Mouse (Mus musculus) T-helper 1 cell (primary cell): ENCODE results near the gene Adamts17.

Source experiments
- in situ Hi-C: fragments of 300-600 bp; cut with MboI, MseI; formaldehyde crosslinking; loops from one replicate; pipeline ENCODE4 v1.15.1; 2025; ENCODE audit warnings: high pct_unique_total_duplicates

Adamts17 gene

GRCm38 (mm10) chr7:67065631-67066030, 226.1 kb downstream of the Adamts17 start:
- in situ Hi-C loops: no loop called here

- in situ Hi-C loops: no loop called here
Measured at GRCm38 (mm10) chr7:67072015-67072685, 232.6 kb downstream of the Adamts17 start.

GRCm38 (mm10) chr7:67082751-67083150, 243.2 kb downstream of the Adamts17 start:
- in situ Hi-C loops: no loop called here

GRCm38 (mm10) chr7:67087759-67088158, 248.2 kb downstream of the Adamts17 start:
- in situ Hi-C loops: no loop called here

- in situ Hi-C loops: no loop called here
Measured at GRCm38 (mm10) chr7:67097096-67097495, 257.6 kb downstream of the Adamts17 start.

- in situ Hi-C loops: no loop called here
Measured at GRCm38 (mm10) chr7:67101418-67101973, 262.0 kb downstream of the Adamts17 start.

- in situ Hi-C loops: no loop called here
Measured at GRCm38 (mm10) chr7:67110551-67111159, 271.1 kb downstream of the Adamts17 start.

- in situ Hi-C loops: no loop called here
Measured at GRCm38 (mm10) chr7:67112495-67113216, 273.1 kb downstream of the Adamts17 start.

GRCm38 (mm10) chr7:67114056-67114455, 274.5 kb downstream of the Adamts17 start:
- in situ Hi-C loops: no loop called here

GRCm38 (mm10) chr7:67115056-67115455, 275.5 kb downstream of the Adamts17 start:
- in situ Hi-C loops: no loop called here

GRCm38 (mm10) chr7:67135140-67135539, 295.6 kb downstream of the Adamts17 start:
- in situ Hi-C loops: loop anchor here (25.0 kb wide), 1 partner anchor 1623 kb away; no protein-coding TSS in a partner anchor

GRCm38 (mm10) chr7:67142347-67143015, 302.9 kb downstream of the Adamts17 start:
- in situ Hi-C loops: loop anchor here (25.0 kb wide), 1 partner anchor 1630 kb away; no protein-coding TSS in a partner anchor

- in situ Hi-C loops: loop anchor here (25.0 kb wide), 1 partner anchor 1633 kb away; no protein-coding TSS in a partner anchor
Measured at GRCm38 (mm10) chr7:67145748-67146147, 306.2 kb downstream of the Adamts17 start.

GRCm38 (mm10) chr7:67146151-67146550, 306.6 kb downstream of the Adamts17 start:
- in situ Hi-C loops: loop anchor here (25.0 kb wide), 1 partner anchor 1634 kb away; no protein-coding TSS in a partner anchor

GRCm38 (mm10) chr7:67149707-67150106, 310.2 kb downstream of the Adamts17 start:
- in situ Hi-C loops: loop anchor here (25.0 kb wide), 1 partner anchor 1637 kb away; no protein-coding TSS in a partner anchor

- in situ Hi-C loops: no loop called here
Measured at GRCm38 (mm10) chr7:67152626-67153025, 313.1 kb downstream of the Adamts17 start.

- in situ Hi-C loops: no loop called here
Measured at GRCm38 (mm10) chr7:67162135-67162534, 322.6 kb downstream of the Adamts17 start.

- in situ Hi-C loops: no loop called here
Measured at GRCm38 (mm10) chr7:67168288-67168687, 328.8 kb downstream of the Adamts17 start.

- in situ Hi-C loops: no loop called here
Measured at GRCm38 (mm10) chr7:67168763-67169569, 329.4 kb downstream of the Adamts17 start.

GRCm38 (mm10) chr7:67173522-67174195, 334.1 kb downstream of the Adamts17 start:
- in situ Hi-C loops: loop anchor here (10.0 kb wide), 1 partner anchor 1491 kb away; no protein-coding TSS in a partner anchor
